Mouse (Mus musculus) kidney, adult 18-20 months (tissue): ENCODE data around the gene Gm21828.
"Not testable (repeated sequence)": the region's sequence is repeated elsewhere in the genome, so short reads cannot be mapped to it uniquely, and the experiment has no call there.

Experiments
- DNase-seq: peaks from one replicate; pipeline ENCODE4 v3.0.0; 2021

The Gm21828 gene

DNA sequence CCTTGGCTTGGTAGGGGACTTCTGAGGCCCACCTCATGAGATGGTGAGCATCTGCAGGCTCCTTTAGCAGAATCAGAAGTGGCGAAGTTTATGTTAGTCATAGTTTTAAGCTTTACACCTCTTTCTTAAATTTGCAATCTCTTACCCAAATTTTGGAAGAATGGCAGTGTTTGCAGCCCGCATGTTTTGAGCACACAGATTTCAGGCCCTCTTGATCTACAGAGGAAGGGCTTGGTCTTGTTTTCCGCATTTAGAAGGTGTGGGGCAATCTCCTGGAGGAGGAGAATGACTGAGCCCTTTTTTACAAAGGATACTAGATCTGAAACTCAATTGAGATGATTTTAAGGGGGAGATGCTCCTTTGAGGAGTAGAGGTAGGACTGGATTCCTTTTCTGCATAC, at the start of gene Gm21828:
Gene Gm21828 (minus strand): TSS at position 101 of the 400 bp plus-strand sequence.
- not testable (repeated sequence) for DNase-seq

DNA sequence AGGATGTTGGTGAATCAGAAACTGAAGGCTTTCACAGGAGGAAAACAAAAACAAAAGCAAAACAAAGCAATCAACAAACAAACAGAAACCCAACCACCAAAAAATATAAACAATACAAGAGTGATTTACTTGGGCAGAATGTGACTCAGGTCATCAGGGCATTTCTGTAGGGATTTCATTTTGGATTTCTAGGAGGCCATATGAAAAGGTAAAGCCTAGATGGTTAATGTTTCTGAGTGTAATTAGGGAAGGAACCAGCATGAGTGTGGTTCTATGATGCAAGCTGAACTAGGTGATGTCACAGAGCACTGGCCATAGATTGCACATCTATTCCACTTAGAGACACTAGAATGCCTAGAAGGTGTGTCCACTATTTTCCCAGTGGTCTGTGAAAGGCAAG, 28.4 kb upstream of the Gm21828 start, which contains the start of the genes Gm21440 and Gm21454:
Gene Gm21440 (plus strand): TSS at position 301 of the 400 bp plus-strand sequence.
Gene Gm21454 (plus strand): TSS at position 352 of the 400 bp plus-strand sequence.
- DNase-seq: not testable (repeated sequence)
